Mouse (Mus musculus) spleen, embryonic (tissue): Measurements from ENCODE around the gene Chaf1a.

ENCODE experiments used
- CTCF ChIA-PET: fragments of 350-600 bp; sonication (Branson Sonifier 250); formaldehyde crosslinking; loops from one replicate; lab custom pipeline; 2022; lab: Charles Lee

Gene Chaf1a

GRCm38 (mm10) chr17:56035216-56035615, 5.0 kb upstream of the Chaf1a start:
- CTCF ChIA-PET: interaction anchor here (0.6 to 1.7 kb wide), 2 partner anchors 18 to 26 kb away, joined by 3 read pairs; no protein-coding TSS in a partner anchor

GRCm38 (mm10) chr17:56036176-56036900, 3.9 kb upstream of the Chaf1a start, which contains the start of gene Sh3gl1:
TSS of gene Sh3gl1 (minus strand) at chr17:56036635.
- CTCF ChIA-PET: interaction anchor here (0.7 to 1.7 kb wide), 2 partner anchors 27 to 73 kb away, joined by 3 to 5 read pairs; partner anchors contain the start of gene Plin4

- CTCF ChIA-PET: interaction anchor here (0.6 kb wide), 1 partner anchor 74 kb away, joined by 3 read pairs; no protein-coding TSS in a partner anchor
Measured at GRCm38 (mm10) chr17:56036901-56037287, 3.3 kb upstream of the Chaf1a start.

- CTCF ChIA-PET: no interaction called here
Measured at GRCm38 (mm10) chr17:56038583-56039261, 1.5 kb upstream of the Chaf1a start.

- CTCF ChIA-PET: no interaction called here
Measured at GRCm38 (mm10) chr17:56039345-56039744, 894 bp upstream of the Chaf1a start.

GRCm38 (mm10) chr17:56040857-56041163, 571 bp downstream of the Chaf1a start:
- CTCF ChIA-PET: interaction anchor here (1.1 kb wide), 1 partner anchor 38 kb away, joined by 3 read pairs; the partner anchor contains the start of gene Hdgfl2

GRCm38 (mm10) chr17:56051369-56051768, 11.1 kb downstream of the Chaf1a start:
- CTCF ChIA-PET: no interaction called here

- CTCF ChIA-PET: no interaction called here
Measured at GRCm38 (mm10) chr17:56054938-56055337, 14.7 kb downstream of the Chaf1a start.

GRCm38 (mm10) chr17:56055945-56056678, 15.9 kb downstream of the Chaf1a start:
- CTCF ChIA-PET: interaction anchor here (0.6 kb wide), 2 partner anchors 271 to 1192 kb away, joined by 3 to 5 read pairs; no protein-coding TSS in a partner anchor

- CTCF ChIA-PET: no interaction called here
Measured at GRCm38 (mm10) chr17:56057381-56058120, 17.3 kb downstream of the Chaf1a start.

GRCm38 (mm10) chr17:56062081-56062480, 21.8 kb downstream of the Chaf1a start:
- CTCF ChIA-PET: no interaction called here

- CTCF ChIA-PET: interaction anchor here (0.6 kb wide), 1 partner anchor 187 kb away, joined by 3 read pairs; no protein-coding TSS in a partner anchor
Measured at GRCm38 (mm10) chr17:56065715-56066114, 25.5 kb downstream of the Chaf1a start.

- CTCF ChIA-PET: interaction anchor here (0.6 kb wide), 1 partner anchor 186 kb away, joined by 3 read pairs; no protein-coding TSS in a partner anchor
Measured at GRCm38 (mm10) chr17:56066451-56066850, 26.2 kb downstream of the Chaf1a start.

GRCm38 (mm10) chr17:56069066-56069465, 28.8 kb downstream of the Chaf1a start:
- CTCF ChIA-PET: no interaction called here

- CTCF ChIA-PET: no interaction called here
Measured at GRCm38 (mm10) chr17:56071126-56071525, 30.9 kb downstream of the Chaf1a start.

- CTCF ChIA-PET: interaction anchor here (1.3 kb wide), 1 partner anchor 115 kb away, joined by 3 read pairs; no protein-coding TSS in a partner anchor
Measured at GRCm38 (mm10) chr17:56072243-56072642, 32.0 kb downstream of the Chaf1a start.

- CTCF ChIA-PET: interaction anchor here (0.7 kb wide), 1 partner anchor 164 kb away, joined by 3 read pairs; no protein-coding TSS in a partner anchor
Measured at GRCm38 (mm10) chr17:56074097-56074826, 34.0 kb downstream of the Chaf1a start.

GRCm38 (mm10) chr17:56074827-56075208, 34.6 kb downstream of the Chaf1a start, which contains the start of gene Ubxn6:
TSS of gene Ubxn6 (minus strand) at chr17:56075028.
- CTCF ChIA-PET: interaction anchor here (0.7 kb wide), 1 partner anchor 164 kb away, joined by 3 read pairs; no protein-coding TSS in a partner anchor

- CTCF ChIA-PET: no interaction called here
Measured at GRCm38 (mm10) chr17:56077523-56077922, 37.3 kb downstream of the Chaf1a start.

- CTCF ChIA-PET: interaction anchor here (1.3 kb wide), 1 partner anchor 38 kb away, joined by 3 read pairs; the partner anchor contains the start of gene Chaf1a
Measured at GRCm38 (mm10) chr17:56078361-56078760, 38.1 kb downstream of the Chaf1a start.
